Mouse (Mus musculus): ENCODE results near the gene Shisal2a.

The Shisal2a gene

DNA sequence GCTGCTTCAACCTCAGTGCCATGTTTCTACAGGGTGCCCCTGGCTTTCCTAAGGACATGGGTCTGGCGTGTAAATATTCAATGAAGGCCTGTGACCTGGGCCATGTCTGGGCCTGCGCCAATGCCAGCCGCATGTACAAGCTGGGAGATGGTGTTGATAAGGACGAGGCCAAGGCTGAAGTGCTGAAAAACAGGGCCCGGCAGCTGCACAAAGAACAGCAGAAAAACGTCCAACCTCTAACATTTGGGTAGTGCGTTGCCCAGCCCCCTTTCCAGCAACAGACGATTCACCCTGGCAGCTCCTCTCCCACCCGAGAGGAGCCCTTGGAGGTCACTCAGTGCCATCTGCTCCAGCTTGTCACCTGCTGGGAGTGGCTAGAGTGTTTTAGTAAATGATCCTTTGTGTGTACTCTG lies 44.8 kb downstream of the Shisal2a start:
- no peak for DNase-seq (ENCODE audit: inconsistent ontology term)

- DNase-seq (ENCODE audit: inconsistent ontology term) = no peak
These were observed 45.3 kb downstream of the Shisal2a start for GRCm38 (mm10) chr4:108337817-108338216.

DNA sequence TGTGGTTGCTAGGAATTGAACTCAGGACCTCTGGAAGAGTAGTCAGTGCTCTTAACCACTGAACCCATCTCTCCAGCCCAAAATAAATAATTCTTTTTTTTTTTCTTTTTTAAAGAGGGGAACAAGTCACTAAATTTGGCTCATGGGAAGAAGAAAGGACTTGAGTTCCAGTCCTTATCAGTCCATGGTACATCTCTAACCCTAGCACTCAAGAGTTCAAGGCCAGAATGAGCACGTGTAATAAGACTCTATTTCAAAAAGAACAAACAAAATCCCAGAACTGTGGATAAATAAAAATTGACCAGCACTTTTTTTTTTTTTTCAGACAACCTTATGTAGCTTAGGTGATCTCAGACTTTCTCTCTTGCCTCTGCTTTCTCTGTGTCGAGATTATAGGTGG lies 46.4 kb downstream of the Shisal2a start:
- no peak for DNase-seq (ENCODE audit: inconsistent ontology term)

GRCm38 (mm10) chr4:108335413-108335812 lies 47.7 kb downstream of the Shisal2a start:
- no peak for DNase-seq (ENCODE audit: inconsistent ontology term)

DNA sequence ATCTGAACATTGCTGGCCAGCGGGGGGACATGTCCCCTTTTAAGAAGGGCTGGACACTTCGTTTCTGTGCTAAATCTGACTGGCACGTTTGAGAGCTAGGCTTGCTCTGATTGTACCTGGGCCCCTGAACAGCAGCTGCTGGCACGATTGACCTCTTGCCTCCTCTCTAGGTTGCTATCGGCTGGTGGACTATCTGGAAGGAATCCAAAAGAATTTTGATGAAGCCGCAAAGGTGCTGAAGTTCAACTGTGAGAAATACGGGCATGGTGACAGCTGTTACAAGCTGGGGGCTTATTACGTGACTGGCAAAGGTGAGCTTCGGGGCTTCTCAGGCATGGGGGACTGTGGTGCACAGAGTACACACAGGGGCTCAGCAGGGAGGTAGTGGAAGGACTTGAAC lies 51.1 kb downstream of the Shisal2a start:
- DNase-seq (ENCODE audit: inconsistent ontology term) = no peak

- no peak for DNase-seq (ENCODE audit: inconsistent ontology term)
These were observed 53.3 kb downstream of the Shisal2a start for GRCm38 (mm10) chr4:108329840-108330239.

DNA sequence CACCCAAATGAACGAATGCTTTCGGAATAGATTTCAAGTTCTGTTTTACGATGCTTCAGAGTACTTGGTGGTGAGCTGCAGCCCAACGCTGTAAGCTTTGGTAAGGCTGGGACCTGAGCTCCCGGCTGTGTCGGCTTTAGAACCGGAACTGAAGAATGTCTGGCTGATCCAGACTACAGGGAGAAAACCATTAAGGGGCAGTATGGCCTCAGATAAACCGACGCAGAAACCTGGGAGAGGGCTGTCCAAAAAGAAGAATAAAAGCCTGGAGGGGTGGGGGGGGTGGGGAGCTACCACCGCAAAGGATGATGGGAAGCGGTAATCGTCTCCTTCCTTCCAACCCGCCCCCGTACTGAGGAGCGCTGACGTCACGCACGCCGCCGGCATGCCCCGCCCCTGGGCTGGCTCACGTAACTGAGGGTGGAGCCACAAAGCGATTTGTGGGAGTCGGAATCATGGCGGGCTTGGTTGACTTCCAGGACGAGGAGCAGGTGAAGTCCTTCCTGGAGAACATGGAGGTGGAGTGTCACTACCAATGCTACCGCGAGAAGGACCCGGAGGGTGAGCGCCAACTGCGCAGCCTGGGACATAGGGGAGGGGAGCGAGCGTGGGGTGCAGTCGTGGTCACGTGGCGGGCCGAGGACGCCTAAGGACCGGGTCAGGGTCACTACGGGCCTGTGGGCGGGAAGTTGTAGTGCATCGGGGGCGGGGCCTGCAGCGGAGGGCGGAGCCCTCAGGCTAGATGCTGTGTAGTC lies 55.2 kb downstream of the Shisal2a start, which contains the start of gene Coa7:
Coa7 (plus strand) TSS at position 411 of the 755 bp plus-strand sequence.
- peak; percentile 99 for DNase-seq (ENCODE audit: inconsistent ontology term)

DNA sequence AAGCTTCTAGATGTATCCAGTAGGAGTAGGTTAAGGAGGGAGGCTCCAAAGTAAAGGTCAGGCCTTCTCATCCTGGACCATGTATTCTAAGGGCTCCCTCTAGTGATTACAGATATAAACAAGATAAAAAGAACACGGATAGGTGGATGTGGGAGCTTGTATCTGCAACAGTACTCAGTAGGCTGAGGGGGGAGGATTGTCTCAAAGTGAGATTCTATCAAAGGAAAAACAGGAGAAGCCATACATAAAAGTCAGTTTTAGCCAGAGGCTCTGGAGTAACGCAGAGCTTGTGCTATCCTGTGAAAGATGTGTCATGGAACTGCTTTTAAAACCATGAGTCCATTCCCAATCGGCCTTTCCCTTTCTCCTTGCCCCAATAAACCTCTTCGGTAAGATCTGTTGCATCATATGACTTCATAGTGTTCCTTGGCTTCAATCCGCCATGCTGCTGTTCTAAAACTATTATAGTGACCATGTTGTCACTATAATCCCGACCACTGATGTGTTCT lies 56.0 kb downstream of the Shisal2a start:
- DNase-seq (ENCODE audit: inconsistent ontology term) = peak; percentile 72

DNA sequence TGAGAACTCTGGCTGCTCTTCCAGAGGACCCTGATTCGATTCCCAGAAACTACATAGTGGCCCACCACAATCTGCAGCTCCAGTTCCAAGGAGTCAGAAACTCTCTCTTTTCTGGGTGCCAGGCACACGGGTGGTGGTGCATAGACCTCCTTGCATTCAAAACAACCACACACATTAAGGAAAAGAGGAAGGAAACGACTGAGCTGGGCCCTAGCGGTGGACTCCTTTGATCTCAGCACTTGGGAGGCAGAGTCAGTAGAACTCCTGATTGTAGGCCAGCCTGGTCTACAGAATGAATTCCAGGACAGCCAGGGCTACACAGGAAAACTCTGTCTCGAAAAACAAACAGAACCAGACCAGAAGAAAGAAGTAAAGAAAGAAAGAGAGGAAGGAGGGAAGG lies 59.6 kb downstream of the Shisal2a start:
- no peak for DNase-seq (ENCODE audit: inconsistent ontology term)

GRCm38 (mm10) chr4:108320627-108321380 lies 62.3 kb downstream of the Shisal2a start:
- DNase-seq (ENCODE audit: inconsistent ontology term) = peak; percentile 4

GRCm38 (mm10) chr4:108319747-108320146 lies 63.4 kb downstream of the Shisal2a start:
- no peak for DNase-seq (ENCODE audit: inconsistent ontology term)

- DNase-seq (ENCODE audit: inconsistent ontology term) = no peak
These were observed 64.2 kb downstream of the Shisal2a start for GRCm38 (mm10) chr4:108318649-108319615.

Data from Muller cell, postnatal 12 days (primary cell).